Mouse (Mus musculus) megakaryocyte, embryonic 14.5 days (primary cell): ENCODE results near the gene Sun2. TPM values are rescaled to one million over a fixed set of nuclear protein-coding genes. Genes with fewer than 3 reads are reported as not detected.

Experiments
- H3K27me3 ChIP-seq: replicated peaks from 2 replicates; pipeline ENCODE3; 2012; ENCODE audit warnings: inconsistent platforms
- H3K36me3 ChIP-seq: replicated peaks from 2 replicates; pipeline ENCODE3; 2012; ENCODE audit warnings: low read length, inconsistent platforms, mixed read lengths
- H3K4me1 ChIP-seq: 2 replicates; pipeline ENCODE4 v1.6.1; 2012; ENCODE audit warnings: inconsistent platforms
- H3K4me3 ChIP-seq: replicated peaks from 2 replicates; pipeline ENCODE3; 2012; ENCODE audit warnings: moderate library complexity, mild to moderate bottlenecking, inconsistent platforms
- H3K9me3 ChIP-seq: 2 replicates; pipeline ENCODE4 v1.6.1; 2012; ENCODE audit warnings: inconsistent platforms
- FLI1 ChIP-seq: IDR thresholded peaks from 2 replicates; pipeline ENCODE4 v1.6.1; 2012; ENCODE audit warnings: low read length, inconsistent platforms, mixed read lengths
- GATA1 ChIP-seq: IDR thresholded peaks from 3 replicates; pipeline ENCODE4 v1.6.1; 2012; ENCODE audit warnings: mixed read lengths, low read length, inconsistent platforms, borderline replicate concordance
- polyA plus RNA-seq: library from polyadenylated mRNA; stranded (reverse); fragments of >175 nt; gene quantifications from 2 replicates; pipeline ENCODE4 v1.2.3, GENCODE M21; 2012; ENCODE audit warnings: low replicate concordance; ENCODE audit not compliant: insufficient read depth

Sun2 gene
- 27.2 and 34.9 TPM in 2 replicates for polyA plus RNA-seq

- Histone ChIP-seq H3K27me3 (no peaks in the 10 kb centered on the region), H3K36me3 (peaks cover 55% of the 10 kb centered on the region), H3K9me3 (no peaks in the 10 kb centered on the region), H3K4me3 (peak within 1 kb of the TSS; percentile 97), H3K4me1 (peaks cover 57% of the 10 kb centered on the region)
- TF ChIP-seq GATA1 (no peak), FLI1 (no peak)
Observed at GRCm38 (mm10) chr15:79741921-79742705, at the start of gene Sun2. TSS of gene Sun2 (minus strand) at chr15:79742536.

DNA sequence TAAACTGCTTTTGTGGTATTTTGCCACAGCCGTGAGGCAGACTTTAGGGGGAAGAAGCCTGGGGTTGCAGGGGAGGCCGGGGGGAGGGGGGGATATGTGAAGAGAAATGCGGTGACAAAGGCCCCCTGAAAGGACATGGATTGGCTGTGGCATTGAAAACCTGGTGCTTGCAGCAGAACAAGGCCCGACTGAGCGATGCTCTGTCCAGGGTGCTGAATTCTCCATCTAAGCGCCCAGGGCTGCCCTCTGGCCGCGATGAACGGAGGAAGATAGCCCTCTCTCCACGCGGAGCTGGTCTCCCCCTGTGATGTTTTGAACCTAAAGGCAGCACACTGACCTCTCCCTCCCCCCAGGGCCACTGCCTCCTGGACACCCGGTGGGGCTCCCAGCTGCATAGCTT, 49.2 kb upstream of the Sun2 start:
- no peaks in the 10 kb centered on the region for H3K36me3 ChIP-seq
- H3K9me3 ChIP-seq = no peaks in the 10 kb centered on the region
- no peak overlapping the region for H3K4me3 ChIP-seq
- peaks cover 97% of the 10 kb centered on the region for H3K27me3 ChIP-seq
- no peak for TF ChIP-seq GATA1
- no peak for TF ChIP-seq FLI1
- H3K4me1 ChIP-seq = peaks cover 8% of the 10 kb centered on the region; the same call in 1 of the 2 replicates

GRCm38 (mm10) chr15:79790905-79791304, 48.6 kb upstream of the Sun2 start:
- H3K4me1 ChIP-seq = peaks cover 14% of the 10 kb centered on the region
- no peaks in the 10 kb centered on the region for H3K9me3 ChIP-seq
- no peak overlapping the region for H3K4me3 ChIP-seq
- peaks cover 96% of the 10 kb centered on the region for H3K27me3 ChIP-seq
- H3K36me3 ChIP-seq = no peaks in the 10 kb centered on the region
- TF ChIP-seq GATA1 (no peak), FLI1 (no peak)

DNA sequence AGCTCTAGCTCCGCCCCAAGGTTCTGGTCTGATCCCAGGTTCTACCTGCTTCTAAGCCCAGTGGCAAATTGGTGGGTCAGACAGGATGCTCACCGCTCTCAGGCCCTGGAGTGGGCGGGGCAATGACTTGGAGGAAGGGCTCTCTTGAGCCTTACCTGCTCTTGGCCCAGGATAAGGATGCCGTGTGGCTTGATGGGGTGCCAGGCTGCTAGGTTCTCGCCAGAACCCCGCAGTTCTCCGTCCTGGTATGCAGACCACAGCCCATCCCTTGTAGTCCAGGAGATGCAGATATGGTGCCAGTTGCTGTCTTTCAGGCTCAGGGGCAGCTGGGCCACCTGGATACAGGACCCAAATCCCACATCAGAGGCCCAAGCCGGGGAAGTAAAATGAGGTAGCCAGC, 47.8 kb upstream of the Sun2 start:
- peaks cover 95% of the 10 kb centered on the region for H3K27me3 ChIP-seq
- no peaks in the 10 kb centered on the region for H3K9me3 ChIP-seq

GRCm38 (mm10) chr15:79787815-79788214, 45.5 kb upstream of the Sun2 start:
- H3K4me1 ChIP-seq = peaks cover 21% of the 10 kb centered on the region
- peaks cover 83% of the 10 kb centered on the region for H3K27me3 ChIP-seq
- TF ChIP-seq FLI1 = no peak
- TF ChIP-seq GATA1 = no peak
- H3K4me3 ChIP-seq = no peak overlapping the region
- no peaks in the 10 kb centered on the region for H3K9me3 ChIP-seq
- no peaks in the 10 kb centered on the region for H3K36me3 ChIP-seq

More for the DNA sequence above, 47.8 kb upstream of the Sun2 start:
- Histone ChIP-seq H3K4me3 (no peak overlapping the region), H3K4me1 (peaks cover 22% of the 10 kb centered on the region), H3K36me3 (no peaks in the 10 kb centered on the region)
- TF ChIP-seq GATA1 (no peak), FLI1 (no peak)

- Histone ChIP-seq H3K36me3 (no peaks in the 10 kb centered on the region), H3K4me3 (no peak overlapping the region), H3K9me3 (peaks cover 3% of the 10 kb centered on the region; the same call in 1 of the 2 replicates), H3K4me1 (peaks cover 17% of the 10 kb centered on the region), H3K27me3 (peaks cover 68% of the 10 kb centered on the region)
- TF ChIP-seq GATA1 (no peak), FLI1 (no peak)
Observed at GRCm38 (mm10) chr15:79785056-79785455, 42.7 kb upstream of the Sun2 start.

DNA sequence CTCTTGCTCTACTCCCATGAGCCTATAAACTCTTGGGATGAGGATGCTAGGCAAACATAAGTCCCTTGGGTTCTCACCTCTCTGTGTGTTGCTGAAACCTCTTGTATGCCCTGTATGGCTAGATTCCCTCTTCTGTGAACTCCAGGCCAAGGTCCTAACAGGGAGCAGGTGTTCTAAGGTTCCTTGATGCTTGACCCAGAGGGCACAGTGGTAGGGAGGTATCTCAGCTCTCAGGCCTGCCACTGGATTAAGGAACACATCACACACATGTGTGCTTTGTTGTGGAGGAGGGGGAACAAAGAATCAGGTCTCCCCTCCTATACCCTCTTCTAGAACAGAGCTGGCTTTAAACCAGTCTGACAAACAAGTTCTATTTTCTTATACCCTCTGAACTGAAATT, 35.4 kb upstream of the Sun2 start, which contains the start of gene Dnal4:
Gene Dnal4 (minus strand): TSS at position 101 of the 400 bp plus-strand sequence.
- Histone ChIP-seq H3K4me1 (peaks cover 43% of the 10 kb centered on the region), H3K36me3 (no peaks in the 10 kb centered on the region), H3K4me3 (no peak within 1 kb of the TSS), H3K27me3 (peaks cover 18% of the 10 kb centered on the region), H3K9me3 (peaks cover 10% of the 10 kb centered on the region)
- TF ChIP-seq GATA1 (no peak), FLI1 (no peak)

DNA sequence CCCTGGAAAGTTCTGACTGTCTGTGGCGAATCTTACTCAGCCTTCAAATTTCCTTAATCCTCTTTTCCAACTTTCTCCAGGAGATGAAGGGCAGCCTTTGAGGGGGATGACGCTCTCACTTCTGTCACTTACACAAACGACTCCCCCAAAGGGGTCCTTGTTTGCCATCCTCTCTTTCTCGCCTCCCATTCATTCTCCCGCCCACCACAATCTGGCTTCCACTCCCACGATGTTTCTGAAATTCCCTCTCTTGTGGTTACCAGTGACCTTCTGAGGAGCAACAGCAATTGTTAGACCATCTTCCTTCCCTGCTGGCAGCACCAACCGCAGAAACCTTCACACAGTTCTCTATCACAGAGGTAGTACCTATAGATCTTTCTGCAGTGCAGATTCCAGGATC, 33.3 kb upstream of the Sun2 start:
- Histone ChIP-seq H3K4me3 (no peak overlapping the region), H3K4me1 (peaks cover 60% of the 10 kb centered on the region), H3K27me3 (peaks cover 8% of the 10 kb centered on the region), H3K36me3 (peaks cover 8% of the 10 kb centered on the region), H3K9me3 (peaks cover 7% of the 10 kb centered on the region)
- no peak for TF ChIP-seq GATA1
- no peak for TF ChIP-seq FLI1

GRCm38 (mm10) chr15:79774117-79775027, 32.0 kb upstream of the Sun2 start:
- Histone ChIP-seq H3K4me3 (peak overlapping the region; percentile 100), H3K9me3 (peaks cover 7% of the 10 kb centered on the region), H3K4me1 (peaks cover 73% of the 10 kb centered on the region), H3K36me3 (peaks cover 9% of the 10 kb centered on the region), H3K27me3 (peaks cover 8% of the 10 kb centered on the region)
- TF ChIP-seq GATA1 (no peak), FLI1 (no peak)
